Mouse (Mus musculus): Measurements from ENCODE around the gene Med22.

DNA sequence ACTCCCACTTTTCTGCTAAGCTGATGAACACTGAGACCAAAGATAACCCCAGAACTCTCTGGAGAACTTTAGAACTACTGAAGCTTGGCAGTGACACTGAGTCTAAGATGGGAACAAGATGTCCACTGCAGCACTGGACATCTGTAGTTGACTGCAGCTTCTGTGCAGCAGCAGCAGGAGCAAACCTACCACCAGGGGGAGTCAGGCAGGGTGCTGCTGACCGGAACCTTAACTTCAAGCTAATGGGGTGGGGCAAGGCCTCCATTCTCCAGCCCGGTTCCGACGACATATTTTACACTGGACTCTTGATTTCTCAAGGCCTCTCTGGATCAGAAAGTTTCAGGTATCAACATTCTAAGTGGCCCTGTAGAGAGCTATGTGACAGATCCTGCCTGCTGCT is 3.4 kb downstream of the Med22 start:
- TF ChIP-seq POLR2A (IDR thresholded peaks at IDR 0.05; ENCODE audit: low read depth, low read length) = no peak
- peak; percentile 90 for TF ChIP-seq CTCF (IDR thresholded peaks at IDR 0.05; ENCODE audit: borderline replicate concordance, insufficient read depth, low read length)

All from embryonic fibroblast, embryonic 13.5 days (primary cell).